Mouse (Mus musculus) hindbrain, embryonic 14.5 days (tissue): Measurements from ENCODE around the gene Dhps. TPM values are rescaled to one million over a fixed set of nuclear protein-coding genes. Genes with fewer than 3 reads are reported as not detected.
A peak's percentile ranks its signal among the peaks of the same experiment; 100 is the strongest.

Experiments used
- ATAC-seq: fragments of 200-750 bp; cut with Nextera tagmentation; 2 replicates; pipeline ENCODE4 v1.8.0; 2017; ENCODE audit warnings: moderate number of reproducible peaks, mild to moderate bottlenecking, moderate TSS enrichment, moderate library complexity; ENCODE audit not compliant: low FRiP score
- DNase-seq: peaks from one replicate; pipeline ENCODE4 v3.0.0-alpha.2; 2015; ENCODE audit warnings: low spot score
- H3K27ac ChIP-seq: fragments of 300-500 bp; sonication (generic); 2 replicates; pipeline ENCODE4 v1.5.1; 2014; ENCODE audit warnings: mild to moderate bottlenecking, moderate library complexity
- H3K27me3 ChIP-seq: fragments of 300-500 bp; sonication (generic); 2 replicates; pipeline ENCODE4 v1.6.1; 2014; ENCODE audit warnings: mild to moderate bottlenecking, low read length, mixed read lengths; ENCODE audit not compliant: control insufficient read depth, insufficient read depth
- H3K36me3 ChIP-seq: fragments of 300-500 bp; sonication (generic); replicated peaks from 2 replicates; pipeline ENCODE4 v1.6.1; 2014; ENCODE audit not compliant: control insufficient read depth, insufficient read depth
- H3K4me1 ChIP-seq: fragments of 300-500 bp; sonication (generic); replicated peaks from 2 replicates; pipeline ENCODE4 v1.6.1; 2014; ENCODE audit warnings: antibody characterized with exemption, low read length, mixed read lengths; ENCODE audit not compliant: control insufficient read depth, insufficient read depth
- H3K4me2 ChIP-seq: fragments of 300-500 bp; sonication (generic); replicated peaks from 2 replicates; pipeline ENCODE4 v1.6.1; 2014; ENCODE audit warnings: mild to moderate bottlenecking, moderate library complexity
- H3K4me3 ChIP-seq: fragments of 300-500 bp; sonication (generic); replicated peaks from 2 replicates; pipeline ENCODE4 v1.5.1; 2014; ENCODE audit warnings: mild to moderate bottlenecking, low read length
- H3K9ac ChIP-seq: fragments of 300-500 bp; sonication (generic); 2 replicates; pipeline ENCODE4 v1.6.1; 2014
- H3K9me3 ChIP-seq: fragments of 300-500 bp; sonication (generic); 2 replicates; pipeline ENCODE4 v1.6.1; 2016; ENCODE audit warnings: low read length; ENCODE audit not compliant: control insufficient read depth
- WGBS: fragments of 180-500 bp; shearing (Covaris S2); extraction: QIAGEN DNeasy Blood & Tissue Kit; methylation state at CpG from one replicate; pipeline ENCODE4 v1.1.7; 2014; 5-methylcytosine and 5-hydroxymethylcytosine counted together
- polyA plus RNA-seq: library from polyadenylated mRNA; unstranded; fragments of >200 nt; fragmentation: Nextera tagmentation; extraction: Ambion mirVana; gene quantifications from 2 replicates; pipeline ENCODE4 v1.2.1, GENCODE M21; 2014

Gene Dhps
- polyA plus RNA-seq, 1 experiment from 2014 or later, result 113 TPM

DNA sequence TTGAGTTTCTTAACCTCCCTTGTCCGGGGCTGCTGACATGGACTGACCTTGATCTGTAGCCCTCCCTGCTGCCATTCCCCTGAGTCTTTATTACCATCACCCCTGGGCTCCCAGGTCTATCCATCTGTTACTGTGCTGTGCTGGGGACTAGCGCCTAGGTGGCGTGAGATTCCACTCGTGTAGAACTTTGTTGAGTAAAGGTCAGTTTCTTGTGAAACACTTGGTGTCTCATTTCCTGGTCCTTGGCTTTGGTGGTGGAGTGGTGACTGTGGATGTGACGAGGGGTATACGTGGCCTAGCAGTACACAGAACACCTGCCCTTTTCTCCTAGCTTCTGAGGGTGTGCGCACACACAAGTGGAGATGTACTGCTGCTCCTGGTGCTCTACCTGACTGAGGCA, 14.2 kb upstream of the Dhps start:
- Histone ChIP-seq H3K27me3 (no peaks in the 10 kb centered on the region), H3K36me3 (peaks cover 64% of the 10 kb centered on the region), H3K4me3 (no peak overlapping the region), H3K4me1 (peaks cover 16% of the 10 kb centered on the region), H3K9ac (no peak overlapping the region), H3K9me3 (no peaks in the 10 kb centered on the region), H3K27ac (no peak overlapping the region), H3K4me2 (no peak overlapping the region)
- 85% methylated on average over 7 of the region's 7 CpGs for WGBS
- no peak for DNase-seq
- ATAC-seq, result no peak

DNA sequence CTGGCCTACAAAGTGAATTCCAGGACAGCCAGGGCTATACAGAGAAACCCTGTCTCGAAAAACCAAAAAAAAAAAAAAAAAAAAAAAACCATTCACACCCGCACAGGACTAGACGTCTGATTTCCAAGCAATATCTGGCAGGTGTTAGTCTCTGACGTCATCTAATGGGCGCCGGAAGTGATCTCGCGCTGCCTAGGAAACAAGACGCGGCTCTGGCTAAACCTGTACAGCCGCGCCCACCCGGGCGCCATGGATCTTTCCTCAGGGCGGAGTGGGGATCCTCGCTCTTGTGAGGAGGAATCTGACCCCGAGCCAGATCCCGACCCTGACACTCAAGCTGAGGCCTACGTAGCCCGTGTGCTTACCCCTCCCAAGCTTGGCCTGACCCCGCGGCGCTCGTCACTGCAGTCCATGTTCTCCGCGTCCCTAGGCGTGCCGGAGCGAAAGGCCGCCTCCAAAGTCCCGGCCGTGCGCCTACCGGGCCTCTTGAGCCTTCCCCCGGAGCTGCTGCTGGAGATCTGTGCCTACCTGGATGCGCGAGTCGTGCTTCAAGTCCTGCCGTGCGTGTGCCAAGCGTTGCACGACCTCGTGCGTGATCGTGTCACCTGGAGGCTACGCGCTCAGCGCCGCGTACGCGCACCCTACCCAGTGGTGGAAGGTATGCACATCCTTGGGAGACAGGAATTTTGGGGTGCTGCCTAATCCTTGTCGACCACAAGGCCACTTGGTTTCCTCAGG, 11.5 kb upstream of the Dhps start, which contains the start of gene Fbxw9:
TSS of gene Fbxw9 (plus strand) at position 177 of the 738 bp plus-strand sequence.
- H3K4me2 ChIP-seq, result peak within 1 kb of the TSS; percentile 86
- H3K27me3 ChIP-seq, result no peaks in the 10 kb centered on the region
- no peaks in the 10 kb centered on the region for H3K9me3 ChIP-seq
- H3K4me3 ChIP-seq, result peak within 1 kb of the TSS; percentile 96
- H3K36me3 ChIP-seq, result peaks cover 57% of the 10 kb centered on the region
- ATAC-seq (peak; percentile 92), DNase-seq (peak; percentile 98)
- peak within 1 kb of the TSS; percentile 66 for H3K27ac ChIP-seq
- H3K4me1 ChIP-seq, result peaks cover 16% of the 10 kb centered on the region
- WGBS, result under 1% methylated on average over 52 of the region's 53 CpGs
- H3K9ac ChIP-seq, result peak within 1 kb of the TSS; percentile 89

DNA sequence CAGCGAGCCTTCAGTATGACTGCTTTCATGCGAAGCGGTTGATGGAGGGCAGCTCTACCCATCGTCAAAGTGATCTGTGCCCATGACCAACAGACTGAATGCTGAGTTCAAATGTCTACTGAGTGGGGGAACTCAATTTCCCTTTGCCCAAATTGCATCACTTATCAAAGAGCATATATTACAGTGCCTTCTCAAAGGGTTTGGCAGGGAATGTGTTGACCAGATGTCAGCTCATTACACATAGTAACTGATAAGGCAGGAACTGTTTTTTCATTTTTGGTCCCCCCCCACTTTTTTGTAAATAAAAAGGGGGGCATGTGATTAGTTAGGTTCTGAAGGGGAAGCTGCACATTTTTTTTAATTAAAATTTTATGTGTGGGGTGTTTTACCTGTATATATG, 9.0 kb upstream of the Dhps start:
- no peaks in the 10 kb centered on the region for H3K27me3 ChIP-seq
- H3K4me3 ChIP-seq, result no peak overlapping the region
- H3K36me3 ChIP-seq, result peaks cover 57% of the 10 kb centered on the region
- no peaks in the 10 kb centered on the region for H3K9me3 ChIP-seq
- no peak for ATAC-seq
- H3K4me2 ChIP-seq, result no peak overlapping the region
- peaks cover 16% of the 10 kb centered on the region for H3K4me1 ChIP-seq
- H3K9ac ChIP-seq, result no peak overlapping the region
- WGBS, result 98% methylated on average over 4 of the region's 4 CpGs
- DNase-seq, result no peak
- H3K27ac ChIP-seq, result no peak overlapping the region

DNA sequence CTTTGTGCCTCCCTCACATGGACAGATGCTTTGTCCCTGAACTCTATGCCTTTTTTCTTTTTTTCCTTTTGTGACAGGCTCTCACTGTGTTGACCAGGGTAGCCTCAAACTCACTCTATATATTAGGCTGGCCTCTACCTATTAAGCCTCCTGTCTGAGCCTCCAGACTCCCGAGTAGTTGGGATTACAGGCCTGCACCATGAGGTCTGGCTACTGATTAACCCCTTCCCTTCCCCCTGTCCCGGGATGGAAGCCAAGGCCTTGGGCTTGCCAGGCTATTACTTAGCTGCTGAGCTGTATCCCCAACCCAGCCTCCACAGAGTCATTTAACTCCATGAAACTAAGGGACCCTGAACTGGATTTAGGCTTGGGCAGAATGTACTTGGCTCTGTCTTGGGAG, 6.3 kb upstream of the Dhps start:
- 25% methylated on average over 2 of the region's 2 CpGs for WGBS
- Histone ChIP-seq H3K4me2 (no peak overlapping the region), H3K4me3 (no peak overlapping the region), H3K4me1 (peaks cover 16% of the 10 kb centered on the region), H3K36me3 (peaks cover 68% of the 10 kb centered on the region), H3K9me3 (no peaks in the 10 kb centered on the region), H3K27me3 (no peaks in the 10 kb centered on the region), H3K27ac (no peak overlapping the region), H3K9ac (no peak overlapping the region)
- ATAC-seq (no peak), DNase-seq (no peak)

DNA sequence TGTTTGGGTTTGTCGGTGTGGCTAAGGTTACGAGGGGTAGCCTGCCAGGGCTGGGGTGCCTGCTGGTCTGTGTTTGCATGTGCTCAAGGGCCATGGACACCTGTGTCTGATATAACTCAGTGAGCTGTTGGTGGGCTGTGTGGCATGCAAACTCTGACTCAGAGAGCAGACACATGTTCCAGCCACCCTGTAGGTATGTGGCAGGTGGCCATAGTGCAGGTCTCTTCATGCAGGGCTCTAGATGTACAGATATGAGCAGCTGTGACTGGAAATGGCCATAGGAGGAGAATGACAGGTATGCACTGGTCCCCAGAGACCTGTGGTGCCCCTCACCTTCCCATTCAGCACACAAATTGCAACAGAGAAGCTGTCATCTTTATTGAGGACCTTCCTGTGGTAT, 4.4 kb upstream of the Dhps start:
- no peak for ATAC-seq
- Histone ChIP-seq H3K27ac (no peak overlapping the region), H3K4me1 (peaks cover 6% of the 10 kb centered on the region), H3K36me3 (peaks cover 63% of the 10 kb centered on the region), H3K4me2 (no peak overlapping the region), H3K9me3 (no peaks in the 10 kb centered on the region), H3K4me3 (no peak overlapping the region), H3K27me3 (no peaks in the 10 kb centered on the region), H3K9ac (no peak overlapping the region)
- WGBS, result 91% methylated on average over 2 of the region's 2 CpGs
- DNase-seq, result no peak

DNA sequence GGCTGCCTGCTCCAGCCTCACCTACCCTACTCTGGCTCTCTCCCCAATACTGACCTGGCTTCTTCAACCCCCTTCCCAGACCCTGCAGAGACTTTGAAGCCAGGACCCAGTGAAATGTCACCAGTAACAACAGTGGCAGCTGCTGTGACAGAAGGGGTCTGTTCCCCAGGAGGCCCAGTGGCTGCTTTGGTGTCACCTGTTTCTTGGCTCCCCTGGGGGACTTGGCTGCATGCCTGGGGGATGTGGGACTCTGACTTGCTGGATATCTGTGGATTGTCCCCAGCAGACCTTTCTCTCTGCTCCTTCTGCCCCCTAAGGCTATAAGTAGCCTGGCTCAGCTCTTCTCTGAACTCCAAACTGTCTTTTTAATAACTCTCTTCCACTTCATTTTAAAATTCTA, 3.6 kb upstream of the Dhps start, which contains the start of gene Gm5741:
TSS of gene Gm5741 (minus strand) at position 1 of the 400 bp plus-strand sequence.
- DNase-seq (no peak), ATAC-seq (no peak)
- no peak within 1 kb of the TSS for H3K9ac ChIP-seq
- no peaks in the 10 kb centered on the region for H3K9me3 ChIP-seq
- H3K4me2 ChIP-seq, result no peak within 1 kb of the TSS
- peaks cover 14% of the 10 kb centered on the region for H3K4me1 ChIP-seq
- H3K4me3 ChIP-seq, result no peak within 1 kb of the TSS
- H3K36me3 ChIP-seq, result peaks cover 55% of the 10 kb centered on the region
- H3K27me3 ChIP-seq, result no peaks in the 10 kb centered on the region
- no peak within 1 kb of the TSS for H3K27ac ChIP-seq

DNA sequence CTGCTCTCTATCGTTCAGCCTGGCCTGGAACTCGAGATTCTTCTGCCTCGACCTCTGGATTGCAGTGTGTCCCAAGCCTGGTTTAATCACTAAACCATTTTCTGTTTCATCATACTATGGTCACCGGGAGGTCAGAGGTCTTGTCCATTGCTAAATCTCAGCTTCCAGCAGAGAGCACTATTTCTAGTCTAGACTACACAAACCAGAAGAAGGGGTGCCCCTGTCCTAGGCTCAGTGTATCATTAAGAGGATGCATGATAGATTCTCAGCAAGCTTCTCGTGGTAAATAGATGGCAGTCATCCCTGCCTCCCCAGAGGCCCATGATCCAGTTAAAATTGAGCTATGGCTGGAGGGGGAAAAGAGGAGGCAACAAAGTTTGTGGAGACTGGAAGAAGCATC, 516 bp upstream of the Dhps start:
- Histone ChIP-seq H3K27me3 (no peaks in the 10 kb centered on the region), H3K9ac (peak overlapping the region; percentile 79; the same call in 1 of the 2 replicates), H3K27ac (peak overlapping the region; percentile 86), H3K4me3 (peak overlapping the region; percentile 83), H3K4me1 (peaks cover 15% of the 10 kb centered on the region), H3K9me3 (no peaks in the 10 kb centered on the region), H3K36me3 (peaks cover 60% of the 10 kb centered on the region), H3K4me2 (peak overlapping the region; percentile 72)
- ATAC-seq (no peak), DNase-seq (no peak)
- 81% methylated on average over 5 of the region's 5 CpGs for WGBS

DNA sequence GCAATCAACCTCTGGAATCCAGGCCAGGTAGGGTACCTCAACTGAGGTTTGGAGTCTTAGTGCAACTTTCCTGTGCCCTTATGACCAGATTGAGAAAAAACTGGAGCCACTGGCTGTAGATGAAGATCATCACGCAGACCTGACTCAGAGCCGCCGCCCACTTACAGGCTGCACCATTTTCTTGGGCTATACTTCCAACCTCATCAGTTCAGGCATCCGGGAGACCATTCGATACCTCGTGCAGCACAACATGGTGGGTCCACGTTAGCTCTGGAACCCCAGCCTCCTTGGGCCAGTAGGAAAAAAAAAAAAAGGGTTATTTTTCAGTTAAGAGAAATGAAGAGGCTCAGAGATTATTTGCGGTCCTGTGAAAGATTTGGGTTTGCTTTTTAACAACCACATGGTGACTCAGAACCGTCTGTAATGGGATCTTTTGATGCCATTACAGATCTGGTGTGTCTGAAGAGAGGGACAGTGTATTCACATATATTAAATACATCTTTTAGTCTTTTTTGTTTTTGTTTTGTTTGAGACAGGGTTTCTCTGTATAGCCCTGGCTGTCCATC, 890 bp downstream of the Dhps start:
- WGBS, result 42% methylated on average over 9 of the region's 9 CpGs
- peak overlapping the region; percentile 79 for H3K9ac ChIP-seq
- H3K4me2 ChIP-seq, result peak overlapping the region; percentile 72
- ATAC-seq, result no peak
- no peaks in the 10 kb centered on the region for H3K27me3 ChIP-seq
- peaks cover 15% of the 10 kb centered on the region for H3K4me1 ChIP-seq
- H3K9me3 ChIP-seq, result no peaks in the 10 kb centered on the region
- H3K4me3 ChIP-seq, result peak overlapping the region; percentile 83
- peaks cover 54% of the 10 kb centered on the region for H3K36me3 ChIP-seq
- H3K27ac ChIP-seq, result peak overlapping the region; percentile 86
- DNase-seq, result no peak

DNA sequence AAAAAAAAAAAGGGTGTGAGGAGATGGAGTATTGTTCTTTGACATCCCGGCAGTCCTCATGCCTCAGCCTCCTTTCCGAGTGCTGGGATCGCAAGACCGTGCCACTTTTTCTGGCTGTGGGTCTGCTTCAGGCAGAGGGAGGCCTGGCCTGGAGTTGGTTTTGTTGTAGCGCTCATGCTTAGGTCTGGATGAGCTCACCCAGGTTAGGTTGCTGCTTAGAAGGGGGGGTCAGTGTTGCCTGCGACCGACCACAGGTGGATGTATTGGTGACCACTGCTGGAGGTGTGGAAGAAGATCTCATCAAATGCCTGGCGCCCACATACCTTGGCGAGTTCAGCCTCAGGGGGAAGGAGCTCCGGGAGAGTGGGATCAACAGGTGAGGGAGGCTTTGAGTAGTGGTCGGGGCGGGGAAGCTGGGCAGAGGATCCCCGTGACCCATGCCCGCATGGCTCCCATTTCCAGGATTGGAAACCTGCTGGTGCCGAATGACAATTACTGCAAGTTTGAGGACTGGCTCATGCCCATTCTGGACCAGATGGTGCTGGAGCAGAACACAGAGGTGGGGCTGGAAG, 1.6 kb downstream of the Dhps start:
- ATAC-seq (no peak), DNase-seq (no peak)
- Histone ChIP-seq H3K36me3 (peaks cover 53% of the 10 kb centered on the region), H3K4me2 (no peak overlapping the region), H3K9me3 (no peaks in the 10 kb centered on the region), H3K4me3 (peak overlapping the region; percentile 83), H3K4me1 (peaks cover 15% of the 10 kb centered on the region), H3K9ac (no peak overlapping the region; the same call in 1 of the 2 replicates), H3K27me3 (no peaks in the 10 kb centered on the region), H3K27ac (no peak overlapping the region)
- 93% methylated on average over 15 of the region's 15 CpGs for WGBS
